Mouse (Mus musculus) heart, embryonic 14.5 days (tissue): ENCODE data around the gene Ly6g6f. TPM values are rescaled to one million over a fixed set of nuclear protein-coding genes. Genes with fewer than 3 reads are reported as not detected.
A peak's percentile ranks its signal among the peaks of the same experiment; 100 is the strongest.

Source experiments
- ATAC-seq: fragments of 200-750 bp; cut with Nextera tagmentation; 2 replicates; pipeline ENCODE4 v1.8.0; 2017; ENCODE audit warnings: low read depth, moderate TSS enrichment; ENCODE audit not compliant: insufficient number of reproducible peaks, insufficient read depth, low FRiP score
- H3K27ac ChIP-seq, 2 experiments: fragments of 200-500 bp in 1 of 2; fragments of 300-500 bp in 1 of 2; sonication (generic) in 1 of 2; replicated peaks in 1 of 2; 2 replicates each; pipeline ENCODE4 v1.5.1; 2012 to 2014; ENCODE audit warnings: low read depth in 2 of 2, low read length in 2 of 2, control low read depth in 1 of 2, mild to moderate bottlenecking in 1 of 2, mixed read lengths in 1 of 2; ENCODE audit not compliant: control insufficient read depth in 1 of 2, insufficient read depth in 1 of 2
- H3K27me3 ChIP-seq: fragments of 300-500 bp; sonication (generic); 2 replicates; pipeline ENCODE4 v1.6.1; 2014; ENCODE audit warnings: mild to moderate bottlenecking, low read length, control low read depth; ENCODE audit not compliant: control insufficient read depth, insufficient read depth
- H3K36me3 ChIP-seq: fragments of 300-500 bp; sonication (generic); 2 replicates; pipeline ENCODE4 v1.6.1; 2014; ENCODE audit warnings: mild to moderate bottlenecking, control low read depth, low read length, mixed read lengths; ENCODE audit not compliant: control insufficient read depth, insufficient read depth
- H3K4me1 ChIP-seq, 2 experiments: fragments of 200-500 bp in 1 of 2; fragments of 300-500 bp in 1 of 2; sonication (generic) in 1 of 2; 2 replicates each; pipeline ENCODE4 v1.6.1; 2012 to 2014; ENCODE audit warnings: low read length in 2 of 2, control low read depth in 1 of 2, mixed read lengths in 1 of 2; ENCODE audit not compliant: control insufficient read depth in 2 of 2, insufficient read depth in 2 of 2
- H3K4me2 ChIP-seq: fragments of 300-500 bp; sonication (generic); 2 replicates; pipeline ENCODE4 v1.6.1; 2014; ENCODE audit warnings: mild to moderate bottlenecking, low read length
- H3K4me3 ChIP-seq, 2 experiments: fragments of 200-500 bp in 1 of 2; fragments of 300-500 bp in 1 of 2; sonication (generic) in 1 of 2; 2 replicates each; pipeline ENCODE4 v1.5.1; 2012 to 2014; ENCODE audit warnings: low read length in 2 of 2, mild to moderate bottlenecking in 2 of 2, control low read depth in 1 of 2, low read depth in 1 of 2, moderate library complexity in 1 of 2; ENCODE audit not compliant: control insufficient read depth in 1 of 2, insufficient read depth in 1 of 2
- H3K9ac ChIP-seq: fragments of 300-500 bp; sonication (generic); 2 replicates; pipeline ENCODE4 v1.6.1; 2014; ENCODE audit warnings: mild to moderate bottlenecking, low read length
- H3K9me3 ChIP-seq: fragments of 300-500 bp; sonication (generic); 2 replicates; pipeline ENCODE4 v1.6.1; 2016; ENCODE audit warnings: low read length, control low read depth; ENCODE audit not compliant: control insufficient read depth
- WGBS: fragments of 180-500 bp; shearing (Covaris S2); extraction: QIAGEN DNeasy Blood & Tissue Kit; methylation state at CpG from one replicate; pipeline ENCODE4 v1.1.7; 2014; 5-methylcytosine and 5-hydroxymethylcytosine counted together
- polyA plus RNA-seq: library from polyadenylated mRNA; unstranded; fragments of >200 nt; fragmentation: Nextera tagmentation; extraction: Ambion mirVana; gene quantifications from 2 replicates; pipeline ENCODE4 v1.2.1, GENCODE M21; 2014

Gene Ly6g6f
- polyA plus RNA-seq, 1 experiment from 2014 or later, result not detected

DNA sequence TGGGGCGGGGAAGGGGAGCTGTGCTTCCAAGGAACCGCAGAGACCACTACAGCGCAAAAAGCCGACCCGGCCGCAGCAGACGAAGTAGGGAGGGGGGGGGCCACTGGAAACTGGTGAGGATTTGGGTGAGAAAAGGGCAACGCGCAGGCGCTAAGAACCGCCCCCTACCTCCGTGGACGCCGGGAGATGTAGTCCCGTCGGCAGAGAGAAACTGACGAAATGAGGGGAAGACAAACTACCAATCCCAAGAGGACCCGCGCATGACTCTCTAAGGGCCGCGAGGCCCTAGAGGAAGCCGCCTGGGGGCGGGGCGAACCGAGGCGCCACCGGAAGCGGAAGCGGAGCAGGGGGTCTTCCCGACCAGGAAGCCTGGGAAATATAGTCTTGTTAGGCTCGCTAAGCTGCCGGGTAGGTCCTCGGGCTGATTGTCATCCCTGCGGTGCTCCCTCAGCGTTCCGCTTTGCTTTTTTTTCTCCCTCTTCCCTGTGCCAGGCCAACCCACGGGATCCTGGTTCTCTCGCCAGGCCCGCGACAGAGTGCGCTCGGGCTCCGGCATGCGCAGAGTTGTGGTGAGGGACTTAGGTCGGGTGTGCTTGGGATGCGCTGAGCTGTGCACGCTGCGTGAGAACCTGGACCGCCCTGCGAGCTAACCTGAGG lies 35.9 kb upstream of the Ly6g6f start, which contains the start of gene Gpank1:
TSS of gene Gpank1 (plus strand) at position 313 of the 657 bp plus-strand sequence.
- Histone ChIP-seq H3K9me3 (no peaks in the 10 kb centered on the region), H3K4me2 (peak within 1 kb of the TSS; percentile 96), H3K4me1 (peaks cover 4 to 23% of the 10 kb centered on the region in 2 experiments), H3K4me3 (peak within 1 kb of the TSS; percentile 77 to 94), H3K27ac (peak within 1 kb of the TSS; percentile 80 to 83), H3K27me3 (no peaks in the 10 kb centered on the region), H3K9ac (peak within 1 kb of the TSS; percentile 98), H3K36me3 (peaks cover 54% of the 10 kb centered on the region)
- peak; percentile 92 for ATAC-seq
- WGBS, result under 1% methylated on average over 48 of the region's 50 CpGs

- H3K4me3 ChIP-seq, result peak overlapping the region; percentile 77 to 94
- H3K36me3 ChIP-seq, result peaks cover 59% of the 10 kb centered on the region
- under 1% methylated on average over 33 of the region's 33 CpGs for WGBS
- H3K4me2 ChIP-seq, result peak overlapping the region; percentile 96
- no peaks in the 10 kb centered on the region for H3K9me3 ChIP-seq
- peaks cover 4 to 23% of the 10 kb centered on the region in 2 experiments for H3K4me1 ChIP-seq
- no peaks in the 10 kb centered on the region for H3K27me3 ChIP-seq
- ATAC-seq, result no peak
- H3K27ac ChIP-seq, result peak overlapping the region; percentile 30 to 57; a peak in 3 of 4 replicates
- H3K9ac ChIP-seq, result peak overlapping the region; percentile 98
Measured at GRCm38 (mm10) chr17:35120745-35121142, 35.3 kb upstream of the Ly6g6f start.

DNA sequence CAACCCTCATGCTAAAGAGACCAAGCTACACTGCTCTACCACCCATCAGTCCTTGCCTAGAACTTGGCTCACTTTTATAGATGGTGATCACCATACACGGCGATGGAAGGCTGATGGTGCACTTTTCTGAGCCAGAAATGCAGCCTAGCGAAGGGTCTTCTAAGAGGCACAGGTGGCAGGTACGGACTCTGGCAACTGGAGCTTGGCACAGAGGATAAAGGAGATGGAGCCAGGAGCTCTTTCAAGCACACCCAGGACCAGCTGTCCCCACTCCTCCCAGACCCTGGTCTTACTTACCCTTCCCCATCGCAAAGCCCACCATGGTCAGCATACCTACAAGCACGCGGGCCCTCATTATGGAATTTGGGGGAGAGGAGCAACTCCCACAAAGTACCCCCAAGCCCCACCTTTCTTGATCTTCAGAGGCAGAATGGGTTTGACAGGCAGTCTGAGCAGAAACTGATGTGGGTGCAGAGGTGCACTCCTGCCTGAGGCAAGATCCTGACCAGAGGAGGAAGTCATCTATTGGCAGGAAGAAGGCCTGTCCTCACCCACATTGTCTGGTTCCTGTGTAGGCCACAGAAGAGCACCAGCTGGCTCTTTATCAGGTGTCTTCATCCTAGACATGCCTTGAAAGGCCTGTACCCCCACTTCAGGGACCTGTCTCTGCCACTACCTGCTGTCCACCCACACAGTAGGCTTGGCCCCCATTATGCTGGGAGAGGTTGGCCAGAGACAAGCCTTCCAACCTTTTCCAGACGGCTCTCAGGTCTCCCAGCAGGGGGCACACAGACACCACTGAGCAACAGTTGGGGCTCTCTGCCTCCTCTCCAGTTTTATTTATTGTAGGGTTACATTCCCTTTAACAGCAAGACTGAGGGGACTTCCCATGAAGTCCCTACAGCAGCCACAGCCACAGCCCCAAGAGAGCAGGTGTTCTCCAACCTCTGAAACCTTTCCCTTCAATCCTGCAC lies 29.9 kb upstream of the Ly6g6f start, which contains the start of gene Ly6g5b:
TSS of gene Ly6g5b (minus strand) at position 383 of the 974 bp plus-strand sequence.
- no peak for ATAC-seq
- 80% methylated on average over 8 of the region's 8 CpGs for WGBS
- H3K36me3 ChIP-seq, result peaks cover 60% of the 10 kb centered on the region

GRCm38 (mm10) chr17:35111774-35112173 lies 26.4 kb upstream of the Ly6g6f start:
- H3K4me3 ChIP-seq, result no peak overlapping the region
- H3K9me3 ChIP-seq, result no peaks in the 10 kb centered on the region
- H3K36me3 ChIP-seq, result peaks cover 30% of the 10 kb centered on the region
- H3K27ac ChIP-seq, result peak overlapping the region; percentile 61 to 65; a peak in 2 of 4 replicates
- WGBS, result 59% methylated on average over 9 of the region's 9 CpGs
- H3K9ac ChIP-seq, result 0 out of 2 replicates have a peak overlapping the region, but pooled peaks have one; percentile 41
- ATAC-seq, result no peak
- no peaks in the 10 kb centered on the region for H3K27me3 ChIP-seq
- H3K4me2 ChIP-seq, result peak overlapping the region; percentile 31; the same call in 1 of the 2 replicates
- no peaks in the 10 kb centered on the region for H3K4me1 ChIP-seq

More for the DNA sequence above, 29.9 kb upstream of the Ly6g6f start, which contains the start of gene Ly6g5b:
- Histone ChIP-seq H3K4me3 (no peak within 1 kb of the TSS), H3K4me2 (no peak within 1 kb of the TSS), H3K9ac (no peak within 1 kb of the TSS), H3K27me3 (no peaks in the 10 kb centered on the region), H3K27ac (no peak within 1 kb of the TSS), H3K9me3 (no peaks in the 10 kb centered on the region), H3K4me1 (peaks cover 2 to 7% of the 10 kb centered on the region in 2 experiments; a peak in 2 of 4 replicates)

- no peak within 1 kb of the TSS for H3K9ac ChIP-seq
- WGBS, result 82% methylated on average over 6 of the region's 6 CpGs
- H3K4me3 ChIP-seq, result no peak within 1 kb of the TSS
- H3K36me3 ChIP-seq, result peaks cover 16% of the 10 kb centered on the region
- no peak within 1 kb of the TSS for H3K27ac ChIP-seq
- no peaks in the 10 kb centered on the region for H3K9me3 ChIP-seq
- peaks cover 5% of the 10 kb centered on the region in 2 experiments; a peak in 3 of 4 replicates for H3K4me1 ChIP-seq
- H3K4me2 ChIP-seq, result no peak within 1 kb of the TSS
- H3K27me3 ChIP-seq, result no peaks in the 10 kb centered on the region
- ATAC-seq, result no peak
Measured at GRCm38 (mm10) chr17:35108097-35108496, 22.7 kb upstream of the Ly6g6f start, which contains the start of gene Ly6g5c. Gene Ly6g5c, plus strand, starts transcription at chr17:35108279.

- peaks cover 7 to 12% of the 10 kb centered on the region in 2 experiments; a peak in 3 of 4 replicates for H3K4me1 ChIP-seq
- no peaks in the 10 kb centered on the region for H3K27me3 ChIP-seq
- 68% methylated on average over 3 of the region's 3 CpGs for WGBS
- H3K36me3 ChIP-seq, result peaks cover 31% of the 10 kb centered on the region
- no peak overlapping the region for H3K27ac ChIP-seq
- no peak overlapping the region for H3K4me3 ChIP-seq
- no peak overlapping the region for H3K9ac ChIP-seq
- no peaks in the 10 kb centered on the region for H3K9me3 ChIP-seq
- no peak overlapping the region for H3K4me2 ChIP-seq
- no peak for ATAC-seq
Measured at GRCm38 (mm10) chr17:35106522-35106921, 21.1 kb upstream of the Ly6g6f start.

- Histone ChIP-seq H3K27me3 (no peaks in the 10 kb centered on the region), H3K9ac (0 out of 2 replicates have a peak overlapping the region, but pooled peaks have one; percentile 38), H3K4me3 (no peak overlapping the region), H3K4me1 (peaks cover 7 to 12% of the 10 kb centered on the region in 2 experiments; a peak in 3 of 4 replicates), H3K27ac (no peak overlapping the region), H3K36me3 (peaks cover 38% of the 10 kb centered on the region), H3K4me2 (0 out of 2 replicates have a peak overlapping the region, but pooled peaks have one; percentile 11), H3K9me3 (no peaks in the 10 kb centered on the region)
- WGBS, result 27% methylated on average over 13 of the region's 13 CpGs
- ATAC-seq, result no peak
Measured at GRCm38 (mm10) chr17:35105740-35106389, 20.5 kb upstream of the Ly6g6f start.
